Mouse (Mus musculus): ENCODE measurements around the gene Cd209e. TPM values are rescaled to one million over a fixed set of nuclear protein-coding genes. Genes with fewer than 3 reads are reported as not detected.
"Not testable (repeated sequence)": the region's sequence is repeated elsewhere in the genome, so short reads cannot be mapped to it uniquely, and the experiment has no call there.

Cd209e gene
- 0.22 and 0.29 TPM in 2 replicates for polyA plus RNA-seq (2015; fragmentation: Nextera tagmentation; extraction: Ambion mirVana)

DNA sequence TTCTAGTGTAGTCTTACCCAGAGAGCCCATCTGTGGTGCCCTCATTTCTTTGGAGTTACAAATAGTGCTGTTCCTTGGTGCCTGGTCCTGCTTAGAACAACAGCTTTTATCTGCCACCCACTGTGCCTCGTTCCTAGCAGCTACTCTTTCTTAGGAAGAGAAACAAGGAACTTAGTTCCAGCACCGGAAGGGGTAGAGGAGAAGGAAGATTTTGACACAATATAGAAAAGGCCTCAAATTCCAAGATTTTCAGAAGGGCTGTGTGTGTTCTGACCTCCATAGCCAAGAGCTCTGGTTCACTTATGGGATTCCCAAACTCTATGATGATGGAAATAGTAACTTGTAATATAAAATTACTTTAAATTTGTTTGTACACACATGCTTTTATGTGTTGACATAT is at the start of gene Cd209e:
Gene Cd209e (minus strand): TSS at position 101 of the 400 bp plus-strand sequence.
- no peak for DNase-seq (ENCODE audit: low spot score)

DNA sequence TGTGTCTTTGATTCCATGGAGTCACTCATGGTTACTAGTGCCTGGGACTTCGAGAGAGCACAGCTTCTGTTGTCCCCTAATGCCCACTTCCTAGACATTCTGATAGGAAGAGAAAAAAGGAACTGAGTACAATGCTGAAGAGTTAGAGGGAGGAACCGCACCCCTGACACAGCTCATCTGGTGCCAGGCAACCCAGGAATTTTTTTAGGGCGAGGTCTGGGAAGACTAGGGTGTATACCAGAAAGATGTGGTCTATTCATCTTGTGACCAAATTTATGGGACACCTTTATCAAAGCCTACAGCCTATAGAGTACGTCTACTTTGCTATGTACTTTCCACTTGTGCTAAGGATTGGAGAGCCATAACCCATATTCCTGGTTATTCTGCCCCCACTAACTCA is 24.3 kb upstream of the Cd209e start, which contains the start of gene Cd209d:
Gene Cd209d (minus strand): TSS at position 101 of the 400 bp plus-strand sequence.
- no peak for DNase-seq (ENCODE audit: low spot score)

DNA sequence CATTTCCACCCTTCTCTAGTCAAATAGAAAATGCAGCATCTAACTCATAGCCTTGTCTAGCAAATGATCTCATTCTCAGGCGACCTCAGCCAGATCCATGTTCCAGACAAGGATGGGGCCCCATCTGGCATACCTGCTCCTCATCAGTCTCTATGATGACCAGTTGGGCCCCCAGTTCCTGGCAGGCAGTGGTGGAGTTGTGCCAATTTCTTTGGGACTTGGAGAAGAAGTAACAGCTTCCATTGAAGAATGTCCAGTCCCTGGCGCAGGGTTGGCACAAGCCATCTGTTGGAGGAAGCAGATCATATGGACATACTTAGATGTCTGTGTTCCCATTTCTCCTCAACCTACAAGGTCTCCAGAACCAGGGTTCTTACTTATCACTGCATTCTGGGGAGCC is 22.0 kb upstream of the Cd209e start:
- no peak for DNase-seq (ENCODE audit: low spot score)

DNA sequence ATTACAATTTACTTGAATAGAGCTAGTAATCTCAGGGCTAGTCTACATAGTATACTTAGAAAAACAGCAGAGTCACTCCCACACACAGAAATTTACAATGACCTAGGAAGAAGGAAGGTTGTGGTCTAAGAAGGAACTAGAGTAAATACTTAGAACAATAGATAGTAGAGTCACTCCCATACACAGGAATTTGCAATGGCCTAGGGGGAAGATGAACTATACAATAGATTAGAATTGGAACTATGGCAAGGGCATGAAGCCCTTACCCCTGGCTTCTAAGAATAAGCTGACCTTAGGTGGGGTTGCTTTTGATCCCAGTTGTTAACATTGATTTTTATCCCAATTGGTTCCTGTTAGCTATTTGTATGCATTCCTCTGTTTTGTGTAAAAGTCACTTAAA is 8.6 kb upstream of the Cd209e start:
- DNase-seq (ENCODE audit: low spot score) = not testable (repeated sequence)

DNA sequence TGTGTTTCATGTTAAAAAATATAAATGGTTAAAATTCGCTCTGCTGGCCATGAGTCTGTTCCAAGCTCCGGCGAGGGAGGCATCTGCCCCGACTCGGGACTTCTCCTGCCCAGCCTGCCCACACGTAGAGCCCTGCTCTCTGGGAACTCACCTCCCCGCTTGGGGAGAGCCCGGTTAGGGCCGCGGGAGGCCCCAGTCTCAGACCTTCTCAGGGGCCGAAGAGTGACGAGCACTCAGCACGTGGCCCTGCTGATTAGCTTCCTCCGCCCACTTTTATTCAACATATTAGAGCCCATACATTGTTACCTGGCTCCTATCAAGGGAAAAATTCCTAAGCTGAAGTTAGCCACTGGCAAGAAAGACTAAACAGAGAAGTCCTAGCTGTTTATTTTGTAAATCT is 51.0 kb downstream of the Cd209e start:
- no peak for DNase-seq (ENCODE audit: low spot score)

Other genes starting within 250 kb of the Cd209e start
- 62.2 and 64.3 TPM in 2 replicates for gene Xab2, start 233.0 kb downstream of the Cd209e start, polyA plus RNA-seq (2015; fragmentation: Nextera tagmentation; extraction: Ambion mirVana)
- 182 and 202 TPM in 2 replicates for gene Pet100, start 232.8 kb downstream of the Cd209e start, polyA plus RNA-seq (2015; fragmentation: Nextera tagmentation; extraction: Ambion mirVana)
- gene Pcp2, start 228.8 kb downstream of the Cd209e start, polyA plus RNA-seq (2015; fragmentation: Nextera tagmentation; extraction: Ambion mirVana) = 0.31 and 0.42 TPM in 2 replicates
- 114 and 120 TPM in 2 replicates for gene Stxbp2, start 223.4 kb downstream of the Cd209e start, polyA plus RNA-seq (2015; fragmentation: Nextera tagmentation; extraction: Ambion mirVana)
- 1.0 and 1.5 TPM in 2 replicates for gene Retn, start 198.5 kb downstream of the Cd209e start, polyA plus RNA-seq (2015; fragmentation: Nextera tagmentation; extraction: Ambion mirVana)
- gene Mcemp1, start 188.6 kb downstream of the Cd209e start, polyA plus RNA-seq (2015; fragmentation: Nextera tagmentation; extraction: Ambion mirVana) = 0.78 and 0.88 TPM in 2 replicates
- 1.6 and 2.1 TPM in 2 replicates for gene Fcor, start 181.9 kb downstream of the Cd209e start, polyA plus RNA-seq (2015; fragmentation: Nextera tagmentation; extraction: Ambion mirVana)
- 39.7 and 41.7 TPM in 2 replicates for gene Trappc5, start 178.0 kb downstream of the Cd209e start, polyA plus RNA-seq (2015; fragmentation: Nextera tagmentation; extraction: Ambion mirVana)
- 0.31 and 0.37 TPM in 2 replicates for gene Fcer2a, start 160.1 kb downstream of the Cd209e start, polyA plus RNA-seq (2015; fragmentation: Nextera tagmentation; extraction: Ambion mirVana)
- 0.10 and 0.18 TPM in 2 replicates for gene Clec4g, start 133.7 kb downstream of the Cd209e start, polyA plus RNA-seq (2015; fragmentation: Nextera tagmentation; extraction: Ambion mirVana)
- 1.1 and 1.3 TPM in 2 replicates for gene Cd209a, start 105.3 kb downstream of the Cd209e start, polyA plus RNA-seq (2015; fragmentation: Nextera tagmentation; extraction: Ambion mirVana)
- 0.46 TPM in 2 replicates for gene Cd209d, start 24.2 kb upstream of the Cd209e start, polyA plus RNA-seq (2015; fragmentation: Nextera tagmentation; extraction: Ambion mirVana)
- gene Cd209b, start 72.5 kb upstream of the Cd209e start, polyA plus RNA-seq (2015; fragmentation: Nextera tagmentation; extraction: Ambion mirVana) = 0.12 and 0.16 TPM in 2 replicates
- gene Cd209c, start 100.4 kb upstream of the Cd209e start, polyA plus RNA-seq (2015; fragmentation: Nextera tagmentation; extraction: Ambion mirVana) = 0.30 and 0.32 TPM in 2 replicates